Mouse (Mus musculus) urinary bladder, postnatal 4 days (tissue): ENCODE measurements around the gene Nacad.

Experiments used
- DNase-seq, 2 experiments: peaks; one replicate each; pipeline ENCODE4 v3.0.0; 2021 to 2022; ENCODE audit warnings: low spot score in 2 of 2

Nacad gene

DNA sequence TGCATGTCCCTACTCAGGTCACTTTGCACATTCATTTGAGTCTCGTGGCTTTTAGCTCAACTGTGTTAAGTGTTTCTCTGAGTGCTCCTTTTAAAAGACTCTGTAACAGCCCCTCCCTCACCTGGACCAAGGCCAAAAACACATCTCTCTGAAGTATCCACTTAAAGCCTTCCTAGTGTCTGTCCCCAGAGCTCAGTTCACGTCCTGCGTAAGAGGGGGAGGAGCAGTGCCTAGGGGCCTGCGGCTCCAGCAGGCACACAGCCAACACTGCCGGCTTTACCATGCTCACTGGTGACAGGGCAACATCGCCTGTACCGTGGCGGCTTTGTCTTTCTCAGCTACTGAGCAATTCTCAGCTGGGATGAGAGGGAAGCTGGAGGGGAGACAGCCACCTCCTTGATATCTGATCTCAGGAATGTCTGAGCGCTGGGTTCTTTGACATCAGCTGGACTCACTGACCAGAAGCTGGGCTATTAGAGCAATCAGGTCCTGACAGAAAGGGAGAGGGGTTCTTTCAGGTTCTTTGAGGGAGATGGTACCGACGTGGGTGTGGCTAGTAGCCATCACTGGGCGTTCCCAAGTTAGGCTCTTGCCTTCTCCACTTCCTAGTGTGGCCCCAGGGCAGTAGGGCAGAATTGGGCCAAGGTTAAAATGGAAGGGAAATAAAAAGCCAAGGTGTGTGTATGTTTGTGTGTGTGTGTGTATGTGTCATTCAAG, 1.8 kb downstream of the Nacad start:
- no peak for DNase-seq

- no peak for DNase-seq
These were observed 2.6 kb downstream of the Nacad start for GRCm38 (mm10) chr11:6603224-6603623.

DNA sequence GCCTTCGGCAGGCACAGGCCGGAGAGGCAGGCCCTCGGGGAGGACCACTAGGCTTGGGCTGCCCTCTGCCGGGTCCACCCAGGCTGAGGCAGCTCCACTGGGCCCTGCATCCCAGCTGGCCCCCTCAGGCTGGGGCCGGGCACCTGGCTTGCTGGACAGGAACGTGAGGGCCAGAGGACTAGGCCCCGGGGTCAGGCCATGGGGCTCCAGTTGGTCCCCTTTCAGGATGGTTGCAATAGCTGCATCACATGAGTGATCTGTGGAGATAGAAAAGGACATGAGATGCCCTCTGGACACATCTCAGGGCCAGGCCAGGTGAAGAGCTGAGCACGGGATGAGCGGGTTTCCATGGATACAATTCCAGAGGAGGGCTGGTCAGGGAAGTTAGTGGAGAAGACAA, 3.2 kb downstream of the Nacad start:
- DNase-seq, result no peak

DNA sequence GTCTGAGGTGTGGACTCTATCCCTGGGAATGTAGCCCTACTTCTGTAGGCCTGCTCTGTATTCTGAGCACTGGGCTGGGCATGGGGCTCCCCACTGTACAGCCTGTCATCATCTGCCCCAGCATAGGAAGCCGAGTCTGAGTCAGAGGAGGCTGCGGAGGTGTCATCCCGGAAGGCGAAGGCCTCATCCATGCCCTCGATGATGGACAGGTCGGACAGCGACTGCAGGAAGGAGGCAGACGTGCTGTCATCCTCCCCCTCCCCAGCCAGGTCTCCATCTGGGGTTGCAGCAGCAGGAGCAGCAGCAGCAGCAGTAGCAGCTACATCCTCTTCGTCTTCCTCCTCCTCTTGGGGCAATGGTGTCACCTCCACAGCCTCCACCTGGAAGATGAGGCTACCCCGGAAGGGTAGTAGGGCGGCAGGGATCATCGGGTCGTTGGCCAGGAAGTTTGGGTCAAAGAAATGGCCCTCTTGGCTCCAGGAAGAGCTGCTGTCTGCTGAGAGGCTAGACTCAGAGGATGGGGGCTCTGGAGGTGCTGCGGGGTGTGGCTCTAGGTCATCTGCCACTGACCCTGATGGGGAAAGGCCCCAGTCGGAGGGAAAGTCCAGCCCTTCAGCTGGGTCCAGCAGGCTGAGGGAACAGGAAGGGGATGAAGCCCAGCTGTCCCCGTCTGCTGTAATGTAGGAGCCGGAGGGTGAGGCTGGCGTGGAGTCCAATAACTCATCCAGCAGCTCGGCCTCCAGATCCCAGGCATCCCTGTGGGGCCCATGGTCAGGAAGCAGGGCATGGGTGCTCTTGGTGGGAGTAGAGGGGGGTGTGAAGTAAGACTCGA, 4.0 kb downstream of the Nacad start:
- no peak for DNase-seq

GRCm38 (mm10) chr11:6600284-6600944, 5.4 kb downstream of the Nacad start:
- no peak for DNase-seq

GRCm38 (mm10) chr11:6599831-6600230, 6.0 kb downstream of the Nacad start:
- no peak for DNase-seq

DNA sequence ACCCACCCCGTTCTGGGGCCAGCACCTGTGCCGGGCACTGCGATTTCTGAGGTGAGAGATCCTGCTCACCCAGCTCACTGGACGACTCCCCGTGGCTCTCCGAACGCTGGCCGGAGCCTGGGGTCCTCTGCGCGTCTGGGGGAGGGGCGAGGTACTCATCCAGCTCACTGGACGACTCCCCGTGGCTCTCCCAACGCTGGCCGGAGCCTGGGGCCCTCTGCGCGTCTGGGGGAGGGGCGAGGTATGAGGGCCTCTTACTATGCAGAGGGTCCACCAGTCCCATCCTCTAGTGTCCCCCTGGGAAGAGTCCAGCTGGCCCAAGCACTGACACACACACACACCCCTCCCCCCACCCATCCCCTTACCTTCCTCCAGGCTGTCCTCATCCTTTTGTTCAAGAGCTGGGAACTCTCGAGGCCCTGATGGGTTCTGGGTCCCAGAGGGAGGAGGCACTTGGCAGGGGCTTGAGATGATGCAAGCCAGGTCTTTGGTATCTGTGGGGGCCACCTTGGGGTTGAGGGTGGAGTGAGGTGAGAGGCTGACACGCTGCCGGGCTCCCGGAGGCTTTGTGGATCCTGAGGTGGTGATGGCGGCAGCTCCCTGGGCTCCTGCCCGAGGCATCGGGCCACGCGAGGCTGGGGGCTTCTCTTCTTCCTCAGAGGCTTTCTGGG, 6.7 kb downstream of the Nacad start:
- DNase-seq, result no peak

DNA sequence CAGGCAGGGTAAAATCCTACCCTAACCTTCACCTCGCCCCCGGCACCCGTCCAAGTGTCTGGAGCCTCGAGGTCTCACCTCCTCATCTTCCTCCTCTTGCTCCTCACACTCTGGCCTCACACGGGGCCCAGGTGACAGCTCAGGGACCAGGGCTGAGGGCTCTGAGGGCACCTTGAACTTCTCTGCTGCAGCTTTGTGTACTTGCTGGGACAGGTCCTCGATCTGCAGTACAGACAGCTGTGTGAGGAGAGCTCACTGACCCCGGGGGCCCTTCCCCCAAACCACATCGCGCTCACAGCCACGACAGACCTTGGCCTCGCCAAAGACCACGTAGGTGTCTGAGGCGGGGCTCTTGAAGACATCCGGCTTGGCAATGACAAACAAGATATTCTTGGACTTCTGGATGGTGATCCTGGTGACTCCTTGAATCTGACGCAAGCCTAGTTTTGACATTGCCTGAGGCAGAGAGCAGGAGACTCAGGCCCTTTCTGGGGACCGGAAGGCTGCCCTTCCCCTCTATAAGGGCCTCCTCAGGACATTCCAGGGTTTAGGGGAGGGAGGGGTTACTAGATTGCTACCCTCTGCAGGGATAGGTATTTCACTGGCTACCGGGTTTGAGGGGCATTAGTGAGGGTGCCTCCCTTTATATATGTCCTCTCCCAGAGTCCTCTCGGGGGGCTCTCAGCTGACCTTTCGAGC, 7.5 kb downstream of the Nacad start:
- no peak for DNase-seq

DNA sequence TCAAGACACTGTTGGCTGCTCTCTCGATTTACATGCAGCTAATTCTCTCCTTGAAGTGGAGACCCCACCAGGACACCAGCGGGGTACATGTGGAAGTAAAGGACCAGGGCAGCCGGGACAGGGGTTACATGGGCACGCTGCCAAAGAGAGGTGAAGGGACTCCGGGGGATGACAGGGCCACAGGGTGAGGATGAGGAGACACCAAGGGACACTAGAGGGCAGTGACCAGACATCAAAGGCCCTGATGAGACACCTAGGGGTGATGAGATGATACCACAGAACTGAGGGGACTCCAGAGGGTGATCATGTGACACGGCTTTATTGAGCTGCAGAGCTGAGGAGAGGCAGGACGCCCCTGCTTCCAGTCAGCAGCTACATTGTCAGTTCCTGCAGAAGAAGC, 8.3 kb downstream of the Nacad start:
- no peak for DNase-seq

DNA sequence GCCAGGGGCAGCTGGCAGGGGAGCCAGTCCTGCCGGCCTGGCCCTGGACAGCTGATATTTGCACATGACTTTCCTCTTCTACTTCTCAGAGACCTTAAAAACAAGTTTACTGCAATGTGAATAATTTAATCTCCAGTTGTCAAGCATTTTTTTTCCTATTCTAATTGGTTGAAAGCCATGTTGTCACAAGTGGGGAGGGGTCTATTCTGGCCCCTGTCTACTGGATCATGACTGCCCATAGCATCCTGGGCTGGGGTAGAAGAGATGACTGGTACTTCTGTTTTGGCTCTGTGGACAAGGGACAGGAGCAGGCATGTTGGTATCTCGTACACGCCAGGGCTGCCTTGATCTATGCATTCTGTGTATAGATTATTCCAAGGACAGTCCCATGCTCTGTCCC, 9.2 kb downstream of the Nacad start:
- DNase-seq, result no peak

DNA sequence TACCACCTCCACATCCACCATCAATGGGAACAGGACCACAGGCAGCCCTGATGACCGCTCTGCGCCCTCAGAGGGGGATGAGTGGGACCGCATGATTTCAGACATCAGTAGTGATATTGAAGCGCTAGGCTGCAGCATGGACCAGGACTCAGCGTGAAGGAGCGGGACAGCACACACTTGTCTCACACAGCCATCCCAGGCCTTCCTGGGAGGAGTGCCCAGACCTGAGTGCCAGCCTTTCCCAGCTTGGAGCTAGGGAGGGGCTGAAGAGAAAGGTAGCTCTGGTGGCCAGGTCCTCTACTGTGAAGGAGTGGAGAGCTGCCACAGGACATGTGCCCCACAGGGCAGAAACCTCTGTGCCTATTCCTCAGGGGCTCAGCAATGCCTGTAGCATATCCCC, 9.6 kb downstream of the Nacad start:
- no peak for DNase-seq

DNA sequence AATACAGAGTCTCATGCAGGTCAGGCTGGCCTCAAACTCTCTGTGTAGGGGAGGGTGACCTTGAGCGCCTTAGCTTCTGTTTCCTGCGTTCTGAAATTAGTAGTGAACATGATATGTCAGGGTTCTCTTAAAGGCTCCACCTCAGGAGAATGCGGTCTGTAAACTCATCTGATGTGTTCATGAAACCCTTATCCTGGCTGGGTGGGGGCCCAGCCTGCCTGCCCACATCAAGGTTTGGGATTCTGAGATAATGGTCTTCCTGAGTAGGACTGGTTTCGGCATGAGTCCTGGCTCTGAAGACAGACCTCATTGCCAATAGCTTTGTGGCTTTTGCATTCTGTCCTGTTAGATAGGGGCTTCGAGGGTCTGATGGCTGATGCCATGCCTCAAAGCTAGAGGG, 10.5 kb downstream of the Nacad start:
- DNase-seq, result no peak

- DNase-seq, result no peak
These were observed 11.0 kb downstream of the Nacad start for GRCm38 (mm10) chr11:6594845-6595244.

DNA sequence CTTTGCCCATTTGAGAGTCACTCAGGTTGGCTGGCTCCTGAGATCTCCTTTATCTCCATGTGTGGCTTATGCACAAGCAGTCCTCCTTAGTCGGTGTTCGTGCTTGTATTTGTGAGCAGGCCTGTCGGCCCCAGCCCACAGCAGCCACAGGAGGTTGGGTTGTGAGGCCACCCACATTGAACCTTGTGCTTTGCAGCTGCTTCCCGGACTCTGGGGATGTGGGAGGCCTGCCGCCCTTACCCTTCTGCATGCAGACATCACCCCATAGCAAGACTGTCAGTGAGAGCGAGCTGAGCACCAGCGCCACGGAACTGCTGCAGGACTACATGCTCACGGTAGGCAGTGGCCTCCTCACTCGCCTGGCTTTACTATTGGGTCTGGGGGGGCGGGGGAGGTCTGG, 12.4 kb downstream of the Nacad start:
- DNase-seq, result no peak

DNA sequence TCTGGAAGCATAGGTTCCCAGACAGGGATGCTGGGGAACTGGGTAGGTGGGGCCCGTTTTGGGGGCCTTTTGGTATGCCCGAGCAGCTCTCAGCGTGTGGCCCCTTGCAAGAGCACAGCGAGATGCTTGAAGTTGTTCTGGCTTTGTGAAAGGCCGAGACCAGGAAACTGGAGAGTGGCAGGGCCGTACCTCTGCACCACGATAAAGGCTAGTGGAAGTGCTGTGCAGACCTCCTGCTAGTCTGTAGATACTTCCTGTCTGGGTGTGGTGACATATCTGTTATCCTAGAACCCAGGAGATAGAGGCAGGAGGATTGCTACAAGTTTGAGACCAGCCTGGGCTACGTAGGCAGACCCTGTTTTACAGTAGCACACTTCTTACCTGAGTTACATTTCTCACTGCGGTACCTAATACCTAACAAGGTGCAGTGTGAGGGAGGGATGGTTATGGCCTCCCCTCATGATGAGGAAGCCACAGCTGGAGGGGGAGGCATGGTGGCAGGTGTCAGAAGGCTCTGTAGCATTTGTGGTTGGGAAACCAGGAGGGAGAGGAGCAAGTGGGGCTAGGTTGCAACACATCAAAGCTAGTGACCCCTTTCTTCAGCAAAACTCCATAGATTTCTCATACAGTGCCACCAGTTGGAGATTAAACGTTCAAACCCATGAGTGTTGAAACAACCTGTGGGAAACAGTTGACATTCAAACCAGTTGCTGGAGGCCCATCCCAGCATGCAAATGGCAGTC, 14.7 kb downstream of the Nacad start:
- DNase-seq, result no peak

GRCm38 (mm10) chr11:6589838-6590237, 16.0 kb downstream of the Nacad start:
- no peak for DNase-seq

- no peak for DNase-seq
These were observed 17.6 kb downstream of the Nacad start for GRCm38 (mm10) chr11:6588295-6588694.

- DNase-seq, result no peak
These were observed 18.5 kb downstream of the Nacad start for GRCm38 (mm10) chr11:6587249-6587940.

DNA sequence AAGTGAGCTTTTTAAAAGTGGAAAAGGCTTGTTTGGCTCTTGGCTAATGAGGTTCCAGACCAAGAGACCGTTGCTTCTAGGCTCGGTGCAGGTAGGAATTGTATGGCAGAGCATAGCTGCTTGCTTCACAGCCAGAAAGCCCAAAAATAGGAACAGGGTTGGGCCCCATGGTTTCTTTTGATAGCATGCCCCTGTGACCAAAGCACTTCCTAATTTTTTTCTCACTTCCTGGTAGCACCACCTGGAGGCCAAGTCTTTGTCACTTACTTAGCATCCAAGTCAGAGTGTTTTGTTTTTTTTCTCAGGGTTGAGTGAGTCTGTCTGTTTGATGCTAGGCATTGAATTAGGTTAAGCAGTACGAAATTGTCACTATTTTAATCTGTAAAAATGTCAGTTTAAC, 19.2 kb downstream of the Nacad start:
- DNase-seq, result no peak

- no peak for DNase-seq
These were observed 20.1 kb downstream of the Nacad start for GRCm38 (mm10) chr11:6585748-6586147.
